Mouse (Mus musculus): ENCODE measurements around the gene Usp15.

GRCm38 (mm10) chr10:123175771-123176170 is 21.0 kb downstream of the Usp15 start:
- TF ChIP-seq POLR2A (IDR thresholded peaks at IDR 0.05; ENCODE audit: borderline replicate concordance, low read depth, low read length) (no peak), CTCF (IDR thresholded peaks at IDR 0.05; ENCODE audit: low read depth, low read length) (no peak)

Data from bone marrow macrophage, adult 2 months (primary cell).